Comparison of ENCODE assay signal across 10 mouse cellular contexts in the genomic region with DNA sequence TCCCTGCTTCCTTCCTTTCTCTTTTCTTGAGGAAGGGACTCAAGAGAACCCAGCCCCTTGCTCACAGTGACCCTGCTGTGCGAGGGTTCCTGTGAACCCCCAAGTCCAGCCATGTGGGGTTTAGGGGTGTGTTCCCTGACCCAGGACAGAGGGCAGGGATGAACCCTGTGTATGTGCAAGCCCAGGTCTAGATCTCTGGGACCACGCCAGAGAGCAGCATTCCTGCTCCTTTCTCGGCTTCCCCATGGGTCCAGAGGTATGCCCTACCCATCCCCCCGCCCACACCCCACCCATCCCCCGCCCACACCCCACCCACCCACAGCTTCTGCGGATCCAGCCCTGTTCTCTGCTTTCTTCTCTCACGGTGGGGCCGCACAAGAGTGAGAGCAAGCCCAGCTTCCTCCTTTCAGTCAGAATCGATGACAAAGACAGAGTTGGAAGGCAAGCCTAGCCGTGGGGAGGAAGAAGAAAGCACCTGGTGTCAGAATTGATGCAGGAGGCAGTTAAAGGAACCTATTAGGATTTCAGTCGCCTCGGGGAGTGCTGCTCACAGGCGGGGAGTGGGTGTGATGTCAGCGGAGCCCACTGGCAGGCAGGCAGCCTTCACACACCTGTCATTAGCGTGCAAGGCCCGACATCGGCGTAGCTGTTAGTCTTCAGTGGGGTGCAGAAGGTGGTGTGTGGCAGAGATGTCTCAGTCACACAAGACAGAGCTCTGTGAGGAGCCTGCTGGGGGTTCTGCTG. TPM values are rescaled to one million over a fixed set of nuclear protein-coding genes. Genes with fewer than 3 reads are reported as not detected.
DNase-seq lines count a peak whose midpoint lies in the region; ATAC-seq and TF ChIP-seq lines count a peak whose summit lies in the region.
"Had no signal": no experiment of that assay in that cellular context is flagged by ENCODE, and none has a peak within 500 bp of the region (broad histone marks: within the 10 kb centered on the region; RNA-seq: fewer than 3 reads in every experiment).

No protein-coding gene starts in this region.

- H3K9ac ChIP-seq in CH12.LX (ENCODE audit: insufficient read depth, low read depth) (no peak overlapping the region), ES-E14 (ENCODE audit: insufficient read depth, low read depth, low read length, poor library complexity, severe bottlenecking) (no peak overlapping the region)
- peak overlapping the region; percentile 47 for H3K9ac ChIP-seq in midbrain, embryonic 16.5 days (ENCODE audit: low read depth, low read length)

- H3K4me1 ChIP-seq in CH12.LX (ENCODE audit: control insufficient read depth in 1 of 2, insufficient read depth in 2 of 2) (peaks cover 16 to 20% of the 10 kb centered on the region in 2 experiments), ES-E14 (ENCODE audit: control insufficient read depth in 2 of 2, insufficient read depth in 2 of 2, low read length in 2 of 2, poor library complexity in 1 of 2) (peaks cover 0 to 32% of the 10 kb centered on the region in 2 experiments; a peak in 2 of 4 replicates)
- peaks cover 44% of the 10 kb centered on the region for H3K4me1 ChIP-seq in hindbrain, embryonic 10.5 days (replicated peaks)
- peaks cover 27% of the 10 kb centered on the region for H3K4me1 ChIP-seq in midbrain, embryonic 16.5 days (ENCODE audit: control insufficient read depth, insufficient read depth, low read length)

- ATAC-seq in midbrain, embryonic 16.5 days, result peak; percentile 32; the same call in 1 of the 2 replicates

- WGBS in hindbrain, embryonic 10.5 days, result 27% methylated on average over 18 of the region's 18 CpGs
- WGBS in midbrain, embryonic 16.5 days, result 20% methylated on average over 18 of the region's 18 CpGs

- TF ChIP-seq POLR2A in CH12.LX (IDR thresholded peaks at IDR 0.05; ENCODE audit: low read depth, low read length), result no peak

- DNase-seq in CH12.LX (ENCODE audit: extremely low read depth) (peak; percentile 66), ES-E14 (ENCODE audit: low read depth, low spot score) (peak; percentile 45)
- no peak for DNase-seq in hindbrain, embryonic 10.5 days (ENCODE audit: low spot score)
- no peak for DNase-seq in spleen, adult 12 weeks (ENCODE audit: low spot score)
- DNase-seq in c-Kit-positive CD71-positive TER-119-positive erythroid progenitor cells, embryonic 14.5 days (ENCODE audit: low spot score), result no peak
- DNase-seq in frontal cortex, postnatal 36 days (ENCODE audit: low spot score in 2 of 2), result no peak

- H3K4me3 ChIP-seq in CH12.LX (replicated peaks in 1 of 3; ENCODE audit: low read depth in 2 of 3, low read length in 2 of 3, poor library complexity in 1 of 3) (no peak overlapping the region), ES-E14 (ENCODE audit: insufficient read depth in 1 of 2, low read depth in 1 of 2, low read length in 2 of 2, poor library complexity in 1 of 2, severe bottlenecking in 1 of 2) (no peak overlapping the region)
- no peak overlapping the region for H3K4me3 ChIP-seq in hindbrain, embryonic 10.5 days
- no peak overlapping the region for H3K4me3 ChIP-seq in midbrain, embryonic 16.5 days (ENCODE audit: low read depth, low read length)

- H3K36me3 ChIP-seq in CH12.LX (replicated peaks in 1 of 2; ENCODE audit: control insufficient read depth in 1 of 2, insufficient read depth in 1 of 2, low read length in 1 of 2) (no peaks in the 10 kb centered on the region), ES-E14 (ENCODE audit: control insufficient read depth, insufficient read depth, low read length, poor library complexity, severe bottlenecking) (peaks cover 2% of the 10 kb centered on the region; the same call in 1 of the 2 replicates)
- no peaks in the 10 kb centered on the region for H3K36me3 ChIP-seq in hindbrain, embryonic 10.5 days
- H3K36me3 ChIP-seq in midbrain, embryonic 16.5 days (ENCODE audit: control insufficient read depth, insufficient read depth, low read length), result no peaks in the 10 kb centered on the region

- H3K79me2 ChIP-seq in CH12.LX (replicated peaks; ENCODE audit: control insufficient read depth, extremely low read depth, insufficient read depth, poor library complexity, severe bottlenecking), result no peaks in the 10 kb centered on the region

- H3K4me2 ChIP-seq in CH12.LX (ENCODE audit: insufficient read depth, low read depth, poor library complexity, severe bottlenecking), result peak overlapping the region; percentile 0; the same call in 1 of the 2 replicates
- no peak overlapping the region; the same call in 1 of the 2 replicates for H3K4me2 ChIP-seq in midbrain, embryonic 16.5 days (ENCODE audit: low read length)

- no peak for TF ChIP-seq RAD21 in CH12.LX (IDR thresholded peaks at IDR 0.05; ENCODE audit: low read depth, low read length)

- dilution Hi-C loops in CH12.LX (cut with MboI; ENCODE audit: extremely low pct_ligation_motif_present, extremely low pct_unique_long_range_greater_than_20kb, low sequenced_read_pairs), result no loop called here

- TF ChIP-seq CTCF in CH12.LX (conservative IDR thresholded peaks at IDR 0.05 in 1 of 2, IDR thresholded peaks at IDR 0.05 in 1 of 2; ENCODE audit: low read depth in 2 of 2, low read length in 2 of 2), result no peak

- H3K9me3 ChIP-seq in CH12.LX (replicated peaks; ENCODE audit: low read length), result peaks cover 3% of the 10 kb centered on the region
- H3K9me3 ChIP-seq in ES-E14 (ENCODE audit: control insufficient read depth, insufficient read depth, low read depth, low read length), result no peaks in the 10 kb centered on the region
- no peaks in the 10 kb centered on the region for H3K9me3 ChIP-seq in hindbrain, embryonic 10.5 days
- no peaks in the 10 kb centered on the region for H3K9me3 ChIP-seq in midbrain, embryonic 16.5 days (replicated peaks; ENCODE audit: control insufficient read depth, low read length, poor library complexity, severe bottlenecking)

- TF ChIP-seq EP300 in CH12.LX (IDR thresholded peaks at IDR 0.05; ENCODE audit: low read length), result peak; percentile 33; the same call in 1 of the 2 replicates

- H3K27me3 ChIP-seq in CH12.LX (replicated peaks), result no peaks in the 10 kb centered on the region
- H3K27me3 ChIP-seq in hindbrain, embryonic 10.5 days (ENCODE audit: insufficient read depth, poor library complexity, severe bottlenecking), result peaks cover 10% of the 10 kb centered on the region
- no peaks in the 10 kb centered on the region for H3K27me3 ChIP-seq in midbrain, embryonic 16.5 days (ENCODE audit: control insufficient read depth, insufficient read depth, low read depth, low read length)

- H3K27ac ChIP-seq in CH12.LX (ENCODE audit: insufficient read depth, low read depth), result no peak overlapping the region
- peak overlapping the region; percentile 5; the same call in 1 of the 2 replicates for H3K27ac ChIP-seq in ES-E14 (ENCODE audit: insufficient read depth, low read depth, low read length, poor library complexity, severe bottlenecking)
- peak overlapping the region; percentile 41 for H3K27ac ChIP-seq in hindbrain, embryonic 10.5 days
- H3K27ac ChIP-seq in midbrain, embryonic 16.5 days (ENCODE audit: low read length), result peak overlapping the region; percentile 70

- in situ Hi-C loops in CH12.LX (cut with MboI; ENCODE audit: low pct_ligation_motif_present, low pct_unique_long_range_greater_than_20kb, low sequenced_read_pairs), result no loop called here
- in situ Hi-C loops in ES-E14 (cut with MboI; ENCODE audit: low sequenced_read_pairs in 2 of 2, unreplicated experiment in 2 of 2), result no loop called here

TF ChIP-seq in CH12.LX, 34 proteins besides CTCF, POLR2A, EP300 and RAD21 (continues in another document):
- TF ChIP-seq CHD2 (IDR thresholded peaks at IDR 0.05; ENCODE audit: low read length), result no peak
- TF ChIP-seq USF1 (IDR thresholded peaks at IDR 0.05; ENCODE audit: low read depth, low read length), result no peak
- peak; percentile 21; the same call in 1 of the 2 replicates for TF ChIP-seq MEF2A (IDR thresholded peaks at IDR 0.05; ENCODE audit: borderline replicate concordance, low read depth, low read length)
- no peak for TF ChIP-seq MYC (IDR thresholded peaks at IDR 0.05; ENCODE audit: low read depth, low read length)
- TF ChIP-seq NRF1 (IDR thresholded peaks at IDR 0.05; ENCODE audit: low read depth, low read length), result no peak
- TF ChIP-seq RCOR1 (conservative IDR thresholded peaks at IDR 0.05; ENCODE audit: low read depth, low read length), result no peak
- no peak for TF ChIP-seq USF2 (conservative IDR thresholded peaks at IDR 0.05; ENCODE audit: low read depth, low read length)
- TF ChIP-seq JUND (conservative IDR thresholded peaks at IDR 0.05; ENCODE audit: low read depth, low read length), result no peak
- no peak for TF ChIP-seq ZNF384 (IDR thresholded peaks at IDR 0.05; ENCODE audit: low read depth, low read length)
- TF ChIP-seq MAX (IDR thresholded peaks at IDR 0.05; ENCODE audit: low read length), result no peak
- TF ChIP-seq ETS1 (conservative IDR thresholded peaks at IDR 0.05; ENCODE audit: low read depth, low read length), result no peak
- TF ChIP-seq E2F4 (IDR thresholded peaks at IDR 0.05; ENCODE audit: insufficient replicate concordance, low read depth, low read length), result no peak
- no peak for TF ChIP-seq JUN (IDR thresholded peaks at IDR 0.05; ENCODE audit: insufficient read depth, low read depth, low read length)

TF ChIP-seq in ES-E14, 5 proteins besides CTCF, POLR2A, EP300 and RAD21:
- TF ChIP-seq MAFK (IDR thresholded peaks at IDR 0.05; ENCODE audit: insufficient read depth, low read depth, low read length), result no peak
- TF ChIP-seq ZC3H11A (IDR thresholded peaks at IDR 0.05; ENCODE audit: borderline replicate concordance, low read depth, low read length), result no peak
- TF ChIP-seq HCFC1 (IDR thresholded peaks at IDR 0.05; ENCODE audit: borderline replicate concordance, insufficient read depth, low read length), result no peak
- no peak for TF ChIP-seq ZNF384 (IDR thresholded peaks at IDR 0.05; ENCODE audit: low read depth, low read length)
- no peak for TF ChIP-seq CHD2 (IDR thresholded peaks at IDR 0.05; ENCODE audit: low read depth, low read length)

RNA-seq across cellular contexts. Expression of gene Gm11733, which starts 41.6 kb away (rescaled TPM):
- total RNA-seq in CH12.LX (2012; rRNA removed), result 0.08 TPM in 1 of 2 replicates, not detected in the other
- total RNA-seq in CH12.LX (2014; rRNA removed), result 0.12 TPM in 1 of 2 replicates, not detected in the other
- polyA plus RNA-seq in CH12.LX (2012; ENCODE audit: insufficient read length, low read depth), result 0.10 TPM in 1 of 2 replicates, not detected in the other
- total RNA-seq in ES-E14 (2012; rRNA removed), result not detected in 2 replicates
- polyA plus RNA-seq in hindbrain, embryonic 10.5 days (2016; fragmentation: Nextera tagmentation; extraction: Ambion mirVana), result not detected in 2 replicates
- polyA plus RNA-seq in midbrain, embryonic 16.5 days (2015; fragmentation: Nextera tagmentation; extraction: Ambion mirVana), result not detected in 2 replicates
- total RNA-seq: common myeloid progenitor, adult 5-6 weeks; granulocyte monocyte progenitor cell, adult 5-6 weeks; layer of hippocampus, postnatal 10 days had no signal

Comparison
In these comparisons a context has a peak if more than half of its experiments do, and no peak if none do; other contexts are left out.
1. DNase-seq: peak in CH12.LX (single experiment) and ES-E14 (single experiment); none in hindbrain, embryonic 10.5 days (single experiment), spleen, adult 12 weeks (single experiment), c-Kit-positive CD71-positive TER-119-positive erythroid progenitor cells, embryonic 14.5 days (single experiment) and frontal cortex, postnatal 36 days (0 of 2).